Mouse (Mus musculus) MEL (cell line): ENCODE measurements at regions not wholly inside any gene's neighbourhood (a gene's known extent, or its start where the extent isn't known, plus 50 kb on each side); places are given as distances from the start of the nearest gene placed in this dataset.

Experiments
- CTCF ChIP-seq, 3 experiments: IDR thresholded peaks in 2 of 3; conservative IDR thresholded peaks in 1 of 3; 2 replicates each; pipeline ENCODE4 v1.5.1; 2011 to 2012; ENCODE audit warnings: low read length in 3 of 3, low read depth in 2 of 3, mild to moderate bottlenecking in 2 of 3, improper control_type of control experiment in 1 of 3, inconsistent platforms in 1 of 3, mixed read lengths in 1 of 3, moderate library complexity in 1 of 3; ENCODE audit not compliant: control insufficient read depth in 1 of 3, insufficient read depth in 1 of 3, poor library complexity in 1 of 3, severe bottlenecking in 1 of 3
- MYC ChIP-seq: IDR thresholded peaks from 2 replicates; pipeline ENCODE4 v1.6.1; 2011; ENCODE audit warnings: low read depth, mild to moderate bottlenecking, low read length, improper control_type of control experiment, moderate library complexity
- POLR2A ChIP-seq, 2 experiments: IDR thresholded peaks; 2 replicates each; pipeline ENCODE4 v1.6.1; 2011 to 2012; ENCODE audit warnings: low read length in 2 of 2, mild to moderate bottlenecking in 2 of 2, control low read depth in 1 of 2, improper control_type of control experiment in 1 of 2, low read depth in 1 of 2, moderate library complexity in 1 of 2; ENCODE audit not compliant: control insufficient read depth in 1 of 2, insufficient read depth in 1 of 2, poor library complexity in 1 of 2
- POLR2AphosphoS2 ChIP-seq: IDR thresholded peaks from 2 replicates; pipeline ENCODE4 v1.6.1; 2011; ENCODE audit warnings: low read length, improper control_type of control experiment
- RAD21 ChIP-seq: IDR thresholded peaks from 2 replicates; pipeline ENCODE4 v1.6.1; 2011; ENCODE audit warnings: mild to moderate bottlenecking, low read depth, low read length, improper control_type of control experiment
- TAL1 ChIP-seq: IDR thresholded peaks from 2 replicates; pipeline ENCODE4 v1.6.1; 2012; ENCODE audit warnings: mild to moderate bottlenecking, inconsistent platforms, low read length, moderate library complexity, mixed read lengths
- TCF12 ChIP-seq: IDR thresholded peaks from 2 replicates; pipeline ENCODE4 v1.6.1; 2014; ENCODE audit warnings: low read depth, mild to moderate bottlenecking, inconsistent platforms, low read length, improper control_type of control experiment, moderate library complexity
- USF2 ChIP-seq, 2 experiments: IDR thresholded peaks; 2 replicates each; pipeline ENCODE4 v1.6.1; 2011 to 2012; ENCODE audit warnings: improper control_type of control experiment in 2 of 2, low read length in 2 of 2, borderline replicate concordance in 1 of 2, inconsistent platforms in 1 of 2, low read depth in 1 of 2, mild to moderate bottlenecking in 1 of 2; ENCODE audit not compliant: insufficient read depth in 1 of 2

DNA sequence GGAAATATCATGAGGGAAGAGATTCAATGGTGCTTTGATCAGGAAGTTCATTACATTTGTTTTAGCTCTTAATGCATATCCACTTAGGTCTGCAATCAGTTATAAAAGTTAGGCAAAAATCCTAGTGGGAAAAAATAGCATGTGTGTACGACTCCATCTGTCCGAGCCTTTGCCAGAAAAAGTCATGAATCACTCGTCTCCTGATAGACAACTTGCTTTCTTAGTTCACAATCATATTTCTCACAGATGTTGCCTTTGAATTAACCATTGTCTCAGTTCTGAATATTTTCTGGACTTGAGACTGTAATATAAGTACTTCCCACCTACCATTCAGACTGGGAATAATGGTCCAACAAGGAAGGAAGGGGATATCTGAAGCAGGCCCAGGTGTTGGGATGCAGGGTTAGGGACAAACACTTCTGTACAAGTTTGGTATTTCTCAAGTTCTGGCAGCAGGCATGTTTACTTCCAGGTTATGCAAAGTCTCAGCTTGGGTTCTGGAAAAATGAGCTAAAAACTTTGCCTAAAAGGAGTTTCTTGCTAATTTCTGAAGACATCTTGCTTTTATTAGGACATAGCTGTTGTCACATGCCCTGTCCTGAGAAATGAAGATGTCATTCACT lies 98.4 kb upstream of the Col8a1 start:
- TF ChIP-seq POLR2A (IDR thresholded peaks at IDR 0.05; ENCODE audit: control insufficient read depth in 1 of 2, insufficient read depth in 1 of 2, low read depth in 1 of 2, low read length in 2 of 2, poor library complexity in 1 of 2): no peak
- TF ChIP-seq CTCF (IDR thresholded peaks at IDR 0.05 in 2 of 3, conservative IDR thresholded peaks at IDR 0.05 in 1 of 3; ENCODE audit: control insufficient read depth in 1 of 3, insufficient read depth in 1 of 3, low read depth in 2 of 3, low read length in 3 of 3, poor library complexity in 1 of 3, severe bottlenecking in 1 of 3): no peak
- TF ChIP-seq TCF12: no peak
- TF ChIP-seq USF2 (IDR thresholded peaks at IDR 0.05; ENCODE audit: borderline replicate concordance in 1 of 2, insufficient read depth in 1 of 2, low read depth in 1 of 2, low read length in 2 of 2): no peak
- TF ChIP-seq TAL1: no peak
- no peak for TF ChIP-seq MYC
- no peak for TF ChIP-seq RAD21
- no peak for TF ChIP-seq POLR2AphosphoS2
